Mouse (Mus musculus): ENCODE results near the gene Proz.

DNA sequence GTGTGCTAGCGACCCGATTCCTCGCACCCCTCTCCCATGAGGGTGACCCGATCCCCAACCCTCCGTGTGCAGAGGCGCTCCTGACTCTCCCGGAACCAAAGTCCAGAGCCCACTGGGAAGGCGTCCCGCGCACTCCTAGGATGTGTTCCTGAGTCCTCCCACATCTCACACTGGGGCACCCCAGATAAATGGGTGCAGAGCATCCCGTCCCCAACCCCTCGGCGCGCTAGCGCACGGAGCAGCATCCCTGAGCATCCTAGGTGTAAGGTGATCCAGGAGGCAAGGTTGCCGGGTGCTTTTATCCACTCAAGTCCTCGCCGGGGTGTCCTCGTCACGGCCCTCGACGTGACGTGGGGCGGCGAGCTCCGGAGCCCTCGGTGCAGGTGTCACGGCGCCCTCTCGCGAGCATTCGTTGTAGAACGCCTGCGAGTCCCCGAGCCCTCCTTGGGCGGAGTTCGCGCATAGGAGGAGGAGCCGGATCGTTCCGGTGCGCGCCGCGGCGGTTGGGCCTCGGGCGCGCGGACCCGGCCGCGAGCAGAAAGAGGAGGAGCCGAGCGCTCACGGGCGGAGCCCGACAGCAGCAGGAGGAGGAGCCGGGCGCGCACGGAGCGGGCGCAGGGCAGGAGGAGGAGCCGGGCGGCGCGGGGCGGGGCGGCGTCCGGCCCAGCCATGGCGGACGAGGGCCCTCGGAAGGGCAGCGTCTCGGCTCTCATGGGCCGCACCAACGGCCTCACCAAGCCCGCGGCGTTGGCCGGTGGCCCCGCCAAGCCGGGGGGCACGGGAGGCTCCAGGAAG is 44.6 kb downstream of the Proz start, which contains the start of the genes Pcid2 and Cul4a:
- TF ChIP-seq POLR2A (IDR thresholded peaks at IDR 0.05; ENCODE audit: low read depth, low read length) (peak; percentile 89), CTCF (IDR thresholded peaks at IDR 0.05; ENCODE audit: borderline replicate concordance, insufficient read depth, low read length) (peak; percentile 64; the same call in 1 of the 2 replicates)
